Mouse (Mus musculus) megakaryocyte, embryonic 14.5 days (primary cell): ENCODE measurements around the gene Lgi4.

Experiments
- FLI1 ChIP-seq: IDR thresholded peaks from 2 replicates; pipeline ENCODE4 v1.6.1; 2012; ENCODE audit warnings: low read length, inconsistent platforms, mixed read lengths
- GATA1 ChIP-seq: IDR thresholded peaks from 3 replicates; pipeline ENCODE4 v1.6.1; 2012; ENCODE audit warnings: mixed read lengths, low read length, inconsistent platforms, borderline replicate concordance

- TF ChIP-seq GATA1 (no peak), FLI1 (no peak)
Observed at GRCm38 (mm10) chr7:31114646-31115045, 55.5 kb downstream of the Lgi4 start.
